Mouse (Mus musculus) liver, adult 2 months (tissue): ENCODE measurements at regions not wholly inside any gene's neighbourhood (a gene's known extent, or its start where the extent isn't known, plus 50 kb on each side); places are given as distances from the start of the nearest gene placed in this dataset.

Experiments used
- CTCF ChIP-seq: fragments of 200-500 bp; IDR thresholded peaks from 2 replicates; pipeline ENCODE4 v1.5.1; 2011; ENCODE audit warnings: low read depth, low read length, control low read depth
- POLR2A ChIP-seq: fragments of 200-500 bp; IDR thresholded peaks from 2 replicates; pipeline ENCODE4 v1.6.1; 2011; ENCODE audit warnings: low read length, control low read depth; ENCODE audit not compliant: insufficient read depth; ENCODE audit errors: extremely low read depth

DNA sequence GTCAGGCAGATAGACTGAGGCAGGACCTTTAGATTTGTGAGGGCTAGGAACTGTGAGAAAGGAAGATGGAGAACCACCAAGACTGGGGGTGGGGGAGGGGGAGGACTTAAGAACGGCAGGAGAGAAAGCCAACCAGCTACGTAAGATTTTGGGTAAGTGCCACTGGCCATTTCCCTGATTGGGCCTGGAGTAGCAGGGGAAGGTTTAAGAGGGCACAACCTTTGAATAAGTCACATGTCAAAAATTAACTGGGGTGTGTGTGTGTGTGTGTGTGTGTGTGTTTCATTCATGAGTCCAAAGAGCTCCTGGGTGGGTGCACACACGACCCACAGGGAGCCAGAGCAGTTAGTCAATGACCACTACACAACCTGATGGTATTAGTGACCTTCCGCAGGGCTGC, 161.6 kb upstream of the Ctnnb1 start:
- no peak for TF ChIP-seq POLR2A
- TF ChIP-seq CTCF: no peak
